Mouse (Mus musculus) layer of hippocampus, adult 18-20 months (tissue): Measurements from ENCODE around the gene Prdm11. TPM values are rescaled to one million over a fixed set of nuclear protein-coding genes. Genes with fewer than 3 reads are reported as not detected.

Source experiments
- DNase-seq, 2 experiments: peaks; one replicate each; pipeline ENCODE4 v3.0.0; 2022; ENCODE audit warnings: low spot score in 2 of 2
- total RNA-seq, 2 experiments: library from RNA; stranded (reverse); gene quantifications; 2 replicates each; pipeline ENCODE4 v1.2.3; 2021

The Prdm11 gene
- total RNA-seq, 2 experiments from 2014 or later = 22.2 to 26.0 TPM

DNA sequence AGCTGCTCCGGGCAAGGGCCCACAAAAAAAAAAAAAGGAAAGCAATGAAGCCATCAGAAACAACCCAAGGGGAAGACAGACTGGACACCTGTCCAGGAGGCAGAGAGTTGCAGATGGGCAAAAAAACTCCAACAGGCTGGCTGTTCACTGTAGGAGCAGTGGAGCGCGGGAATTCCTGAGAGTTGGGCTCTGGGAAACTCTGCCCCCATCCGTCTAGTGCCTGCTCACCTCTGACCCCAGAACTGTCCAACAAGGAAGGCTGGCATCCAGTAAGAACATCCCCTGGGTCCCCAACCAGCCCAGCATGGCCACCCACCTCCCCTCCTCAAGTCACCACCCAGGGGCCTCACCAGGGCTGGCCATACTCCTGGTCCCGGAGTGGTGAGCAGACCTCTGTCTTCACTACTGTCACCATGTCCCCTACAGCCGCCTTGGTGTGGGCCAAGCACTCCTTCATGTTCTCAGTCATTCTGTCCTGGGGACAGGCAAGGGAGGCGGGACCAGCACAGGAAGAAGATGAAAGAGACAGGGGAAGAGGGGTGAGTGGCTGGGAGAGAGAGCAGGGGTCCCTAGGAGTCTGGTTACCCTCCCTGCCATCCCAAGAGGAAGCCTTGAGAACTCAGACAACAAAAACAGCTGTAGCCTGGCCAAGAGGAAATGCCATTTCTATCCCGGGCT lies 32.4 kb downstream of the Prdm11 start:
- no peak for DNase-seq

DNA sequence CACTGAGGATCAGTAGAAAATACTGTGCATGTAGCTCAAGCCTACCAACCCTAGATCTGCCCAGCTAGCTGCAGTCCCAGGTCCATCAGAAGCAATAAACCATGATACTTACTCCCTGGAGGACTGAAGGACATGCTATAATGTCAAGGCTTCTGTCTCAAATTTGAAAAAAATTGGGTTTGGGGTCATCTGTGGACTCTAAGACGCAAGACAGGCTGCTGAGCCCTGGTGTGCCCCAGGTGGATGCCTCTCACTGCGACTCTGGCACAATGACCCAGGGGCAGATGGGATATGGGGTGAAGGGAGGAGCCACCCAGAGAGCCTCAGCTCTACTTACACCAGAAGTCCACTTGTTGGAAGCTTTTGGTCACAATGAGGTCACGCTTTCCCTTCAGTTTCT lies 33.0 kb downstream of the Prdm11 start:
- no peak for DNase-seq

DNA sequence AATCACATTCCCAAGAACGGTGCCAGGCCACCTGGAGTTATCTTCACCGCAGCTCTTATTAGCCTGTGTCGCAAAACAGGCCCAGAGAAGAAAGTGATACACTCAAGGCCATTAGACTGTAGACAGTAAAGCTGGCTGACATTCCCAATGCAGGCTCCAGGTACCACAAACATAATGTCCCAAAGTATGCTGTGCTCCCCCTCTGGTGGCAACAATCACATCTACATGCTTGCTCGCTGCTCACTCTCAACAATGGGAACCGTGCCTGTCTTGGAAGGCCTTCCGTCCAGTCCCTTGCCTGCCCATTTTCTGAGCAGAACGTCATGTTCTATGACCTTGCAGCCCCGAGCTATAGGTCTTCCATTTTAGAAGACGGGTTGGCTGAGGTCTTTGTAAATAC lies 34.0 kb downstream of the Prdm11 start:
- no peak for DNase-seq

DNA sequence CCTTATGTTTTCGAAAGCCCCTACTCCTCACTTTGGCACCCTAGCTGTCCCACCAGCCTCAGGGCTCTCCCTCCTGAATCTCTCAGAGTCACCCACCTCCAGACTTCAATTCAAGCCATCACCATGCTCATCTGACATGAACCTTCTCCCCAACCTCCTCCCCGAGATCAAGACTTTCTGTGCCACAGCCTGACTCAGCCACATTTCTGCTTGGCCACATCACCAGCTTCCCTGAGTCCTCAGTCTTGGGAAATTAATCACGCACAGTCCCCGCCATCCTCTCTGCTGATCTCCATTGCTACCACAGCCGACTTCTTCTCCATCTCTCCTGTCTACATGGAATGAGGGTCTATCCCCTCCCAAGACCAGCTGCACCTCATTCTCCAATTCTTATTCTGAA lies 34.5 kb downstream of the Prdm11 start:
- no peak for DNase-seq

DNA sequence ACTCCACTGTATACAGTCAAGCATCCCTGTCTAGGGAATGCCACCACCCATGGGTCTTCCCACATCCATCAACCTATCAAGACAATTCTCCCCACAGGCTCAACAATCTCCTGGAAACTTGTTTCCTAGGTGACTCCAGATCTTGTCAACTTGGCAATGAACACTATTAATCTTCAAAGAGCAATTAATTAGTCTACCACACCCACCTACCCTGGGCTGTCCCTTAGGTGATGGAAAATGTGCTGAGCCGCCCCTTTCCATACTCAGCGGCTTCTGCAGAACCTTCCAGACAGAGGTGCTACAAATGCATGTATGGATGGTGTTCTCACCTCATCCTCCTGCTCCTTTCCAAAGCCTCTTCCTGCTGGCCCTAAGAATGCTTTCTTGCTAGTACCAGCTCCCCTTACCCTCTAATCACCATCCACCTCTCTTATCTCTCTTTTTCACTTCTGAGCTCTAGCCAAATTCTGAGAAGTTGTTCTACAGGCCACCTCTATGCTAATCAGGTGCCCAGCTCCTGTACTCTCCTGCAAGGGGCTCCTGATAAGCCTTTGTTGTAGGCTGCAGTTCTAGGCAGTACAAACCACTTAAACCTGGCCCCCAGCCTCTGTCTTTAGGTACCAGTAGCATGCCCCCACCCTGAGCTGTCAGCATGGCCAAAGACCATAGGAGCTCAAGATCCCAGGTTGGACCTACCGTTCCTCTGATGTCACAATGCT lies 37.8 kb downstream of the Prdm11 start:
- no peak for DNase-seq

DNA sequence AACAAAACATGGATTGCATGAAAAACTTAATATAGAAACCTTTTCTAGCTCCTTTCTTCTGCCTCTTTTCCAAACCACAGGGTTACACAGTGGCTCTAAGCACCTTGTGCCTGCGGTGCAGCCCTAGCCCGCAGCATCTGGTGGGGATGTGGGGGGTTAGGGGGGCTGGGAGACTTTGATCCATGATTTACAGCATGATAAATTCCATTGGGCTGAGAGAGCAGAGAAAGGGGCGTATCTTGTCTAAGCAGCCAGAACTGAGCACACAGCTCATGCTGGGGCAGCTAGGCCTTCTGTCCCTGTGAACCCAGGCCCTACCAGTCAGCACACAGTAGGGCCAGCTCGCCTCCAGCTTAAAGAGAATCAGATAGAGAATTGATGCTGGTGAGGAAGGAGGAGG lies 40.9 kb downstream of the Prdm11 start:
- DNase-seq = no peak

DNA sequence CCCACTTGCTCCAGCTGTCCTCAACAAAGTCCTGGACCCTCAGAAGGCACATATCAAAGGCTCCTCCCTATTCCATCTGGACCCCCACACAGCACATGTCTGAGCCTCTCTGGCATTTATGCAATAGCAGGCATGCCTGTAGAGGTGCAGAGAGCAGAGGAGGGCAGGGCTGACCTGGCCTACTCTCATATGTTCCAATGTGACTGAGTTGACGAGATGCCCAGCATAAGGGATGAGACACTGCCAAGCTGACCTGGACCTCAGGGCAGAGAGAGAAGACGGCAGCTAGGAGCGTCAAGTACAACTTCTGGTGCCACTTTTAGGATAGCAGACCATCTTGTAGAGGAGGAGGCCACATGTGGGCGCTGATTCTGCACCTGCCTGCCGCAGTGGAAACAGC lies 54.0 kb downstream of the Prdm11 start:
- no peak for DNase-seq

DNA sequence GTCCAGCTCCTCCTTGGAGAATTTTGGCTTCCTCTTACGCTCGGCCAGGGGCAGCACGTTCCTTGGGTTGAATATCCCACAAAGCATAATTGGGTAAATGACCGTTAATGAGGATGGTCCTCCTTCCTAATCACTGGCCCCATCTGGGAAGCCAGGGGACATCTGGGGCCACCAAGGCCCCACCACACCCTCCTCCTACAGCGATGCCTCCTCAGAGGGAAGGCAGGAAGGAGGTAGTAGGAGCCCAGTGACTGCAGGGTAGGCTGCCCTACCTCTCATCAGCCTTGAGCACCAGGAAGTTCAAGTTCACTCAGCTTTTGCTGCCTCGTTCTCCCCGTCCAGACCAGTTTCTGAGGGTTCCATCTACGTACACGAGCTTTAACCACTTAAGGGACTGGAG lies 56.4 kb downstream of the Prdm11 start:
- DNase-seq = no peak

DNA sequence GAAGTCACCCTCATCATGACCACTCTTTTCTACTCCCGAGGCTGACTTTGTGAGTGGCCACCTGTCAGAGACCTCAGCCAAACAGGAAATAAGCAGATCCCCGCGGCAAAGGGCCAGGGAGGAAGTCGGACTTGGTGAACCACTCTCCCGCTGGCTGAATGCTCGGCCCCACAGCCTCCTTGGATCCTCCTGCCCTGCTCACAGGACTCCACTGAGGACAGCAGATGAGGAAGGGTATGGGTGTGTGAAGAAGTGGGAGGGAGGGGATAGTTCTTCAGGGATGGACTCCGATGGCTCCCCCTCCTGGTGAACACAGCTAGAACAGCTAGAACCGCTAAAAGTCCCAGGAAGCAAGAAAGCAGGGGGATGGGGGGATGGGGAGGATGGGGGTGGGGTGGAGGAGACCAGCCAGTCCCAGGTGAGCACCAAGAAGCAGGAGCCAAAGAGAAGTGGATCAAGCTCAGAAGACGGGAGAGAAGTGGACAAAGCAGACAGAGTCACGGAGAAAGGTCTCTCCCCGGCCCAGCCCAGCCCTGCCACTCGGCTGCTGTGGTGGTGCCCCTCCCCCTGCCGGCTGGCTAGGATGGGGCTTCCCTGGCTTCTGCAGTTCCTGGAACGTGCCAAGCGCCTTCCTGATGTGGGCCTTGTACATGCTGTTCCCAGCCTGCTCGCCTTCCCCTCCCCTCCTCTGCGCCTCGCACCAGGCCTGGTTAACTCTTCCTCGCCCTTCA lies 57.9 kb downstream of the Prdm11 start:
- DNase-seq = peak; percentile 25 to 60

DNA sequence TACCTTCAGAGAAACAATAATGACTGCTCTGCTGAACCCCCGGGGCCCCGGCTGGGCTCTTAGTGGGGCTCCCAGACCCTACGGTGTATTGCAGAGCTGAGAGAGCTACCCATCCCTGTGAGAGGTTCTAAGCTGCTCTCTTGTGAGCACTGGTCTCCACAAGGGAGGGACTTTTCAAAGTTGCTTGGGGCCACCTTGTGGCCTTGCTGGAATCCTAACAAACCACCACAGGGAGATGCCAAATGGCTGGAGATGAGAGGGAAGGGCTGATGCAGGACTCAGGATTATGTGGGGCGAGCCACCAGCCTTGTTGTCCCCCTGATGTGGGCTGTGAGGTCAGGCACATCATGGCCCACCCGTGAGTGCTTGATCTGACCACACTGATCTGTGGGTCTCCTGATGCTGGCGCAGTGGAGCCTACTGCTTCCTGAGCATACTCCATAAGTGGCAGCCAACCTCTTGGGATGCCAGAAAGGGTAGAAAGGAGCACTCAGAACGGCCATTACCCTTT lies 58.8 kb downstream of the Prdm11 start:
- no peak for DNase-seq

DNA sequence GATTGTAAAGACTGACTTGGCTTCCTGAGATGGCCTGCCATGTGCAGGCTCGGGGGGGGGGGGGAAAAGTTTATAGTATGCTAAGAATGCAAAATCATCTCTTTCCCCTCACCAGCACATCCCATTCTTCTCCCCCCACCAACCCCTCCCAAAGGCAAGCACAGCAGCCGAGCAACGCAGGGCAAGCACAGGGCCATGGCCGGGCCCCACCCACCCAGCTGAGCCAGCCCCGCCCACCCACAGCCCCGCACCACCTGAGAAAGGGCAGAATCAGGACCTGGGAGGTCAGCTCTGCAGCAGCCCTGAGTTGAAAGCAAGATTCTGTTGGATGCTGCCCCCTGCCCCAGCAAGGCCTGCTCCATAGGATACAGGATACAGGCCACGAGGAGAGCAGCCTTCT lies 60.4 kb downstream of the Prdm11 start:
- no peak for DNase-seq

DNA sequence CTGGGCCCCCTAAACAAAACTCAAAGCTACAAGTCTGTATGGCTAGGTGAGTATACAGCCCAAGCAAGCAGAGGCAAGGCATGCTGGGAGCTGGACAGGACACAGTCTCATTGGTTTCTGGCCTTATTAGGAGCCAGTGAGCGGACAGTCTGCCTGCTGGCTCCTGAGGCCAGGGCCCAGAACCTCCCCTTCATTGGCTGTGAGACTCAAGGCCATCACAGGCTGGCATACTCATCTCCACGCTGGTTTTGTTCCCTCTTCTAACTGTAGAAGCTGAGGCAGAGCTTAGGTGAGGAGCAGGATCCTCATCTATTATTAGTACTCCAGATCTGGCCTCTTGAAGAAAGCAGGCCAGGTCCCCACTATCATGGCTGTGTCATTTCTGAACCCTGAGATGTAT lies 60.8 kb downstream of the Prdm11 start:
- no peak for DNase-seq

DNA sequence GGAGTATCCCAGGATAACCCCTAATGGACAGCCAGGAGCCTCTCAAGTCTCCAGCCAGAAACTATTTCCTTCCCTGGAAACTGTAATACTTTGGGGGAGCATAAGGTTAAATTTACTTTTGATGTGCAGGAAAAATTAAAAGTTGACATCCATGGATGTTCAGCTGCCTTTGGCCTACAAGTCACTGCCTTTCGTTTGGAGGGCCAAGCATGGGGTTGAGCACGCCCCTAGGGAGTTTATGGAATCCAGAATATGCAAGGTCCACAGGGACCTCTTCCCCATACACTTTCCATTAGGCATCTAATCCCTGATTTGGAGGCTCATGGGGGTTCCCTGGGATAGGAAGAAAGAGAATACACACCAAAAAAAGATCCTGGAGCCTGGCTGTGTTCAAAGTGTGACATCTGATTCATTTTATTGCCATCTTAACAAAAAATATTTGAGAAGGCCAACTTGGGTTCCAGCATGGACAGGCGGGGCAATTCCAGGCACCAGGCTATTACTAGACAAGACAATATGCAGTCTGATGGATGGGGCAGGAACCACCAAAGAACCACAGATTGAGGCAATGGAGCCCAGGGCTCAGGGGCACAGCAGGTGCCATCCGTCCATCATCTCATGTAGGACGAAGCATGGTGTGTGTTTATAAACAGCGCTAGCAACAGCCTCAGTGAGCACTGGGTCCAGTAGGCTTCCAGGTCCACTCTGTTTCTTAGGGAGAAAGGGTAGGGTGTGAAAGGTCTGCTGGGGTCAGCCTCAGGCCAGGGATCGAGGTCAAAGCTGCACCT lies 61.5 kb downstream of the Prdm11 start:
- DNase-seq = no peak

DNA sequence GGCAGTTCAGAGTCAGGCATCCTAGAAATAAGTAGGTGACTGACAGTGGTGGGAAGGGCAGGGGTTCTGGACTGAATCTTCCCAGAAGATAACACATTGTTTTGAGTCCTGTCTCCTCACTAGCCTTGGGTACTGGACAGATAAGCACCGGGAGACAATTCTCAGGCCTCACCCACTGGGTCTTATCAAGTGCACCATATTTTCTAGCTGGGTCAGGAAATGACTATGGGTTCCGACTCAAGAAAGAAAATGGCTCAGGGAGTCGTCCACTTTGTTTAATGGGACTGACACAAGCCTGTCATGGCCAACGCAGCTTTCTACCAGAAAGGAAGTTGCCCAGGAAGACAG lies 62.7 kb downstream of the Prdm11 start:
- no peak for DNase-seq

DNA sequence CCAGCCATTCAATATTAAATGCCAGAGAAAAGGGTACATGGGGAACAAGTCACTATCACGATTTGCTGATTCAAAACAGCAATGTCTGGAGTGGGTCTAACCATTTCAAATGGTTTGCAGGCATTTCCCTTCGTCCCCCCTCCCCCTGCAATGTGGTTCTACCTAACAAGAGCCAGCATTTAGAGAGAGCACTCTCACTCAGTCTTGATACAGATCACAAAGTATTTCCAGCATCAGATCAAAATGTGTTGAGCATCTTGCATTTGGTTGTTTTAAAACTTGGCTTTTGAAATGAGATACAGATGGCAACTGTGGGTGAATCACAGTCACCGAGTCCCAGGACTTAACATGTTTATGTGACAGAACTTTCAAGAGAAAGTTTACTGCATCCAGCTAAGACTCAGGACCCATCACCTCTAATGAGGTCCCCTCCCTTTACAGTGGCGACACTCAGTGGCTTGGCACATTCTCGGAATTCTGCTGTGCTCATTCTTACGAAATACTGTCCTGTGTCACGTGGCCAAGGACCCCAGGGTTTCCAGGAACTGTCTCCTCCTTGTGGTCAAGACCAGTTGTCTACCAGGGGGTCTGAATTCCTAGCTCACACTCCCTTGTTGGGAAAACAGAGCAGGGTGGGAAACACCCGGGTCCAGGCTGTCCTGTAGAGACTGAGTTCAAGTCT lies 63.2 kb downstream of the Prdm11 start:
- peak in 1 of 2 experiments; percentile 69 for DNase-seq

DNA sequence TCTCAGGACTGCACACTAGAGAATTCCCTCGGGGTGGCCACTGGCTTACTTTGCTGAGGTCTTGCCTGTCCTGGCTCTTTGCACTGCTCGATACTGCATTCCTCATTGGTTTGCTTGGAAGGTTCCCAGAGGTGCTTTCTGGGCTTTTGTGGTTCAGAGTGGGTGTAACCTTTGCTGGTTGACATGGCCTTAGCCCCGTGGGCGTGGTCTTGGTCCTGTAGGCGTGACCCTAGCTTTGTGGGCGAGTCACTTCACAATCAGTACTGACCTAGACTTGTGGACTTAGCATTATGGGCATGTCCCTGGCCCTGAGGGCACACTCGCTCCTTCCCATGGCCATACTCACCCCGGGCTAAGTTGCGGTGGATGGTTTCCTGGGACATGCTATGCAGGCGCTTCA lies 65.8 kb downstream of the Prdm11 start:
- DNase-seq = no peak

DNA sequence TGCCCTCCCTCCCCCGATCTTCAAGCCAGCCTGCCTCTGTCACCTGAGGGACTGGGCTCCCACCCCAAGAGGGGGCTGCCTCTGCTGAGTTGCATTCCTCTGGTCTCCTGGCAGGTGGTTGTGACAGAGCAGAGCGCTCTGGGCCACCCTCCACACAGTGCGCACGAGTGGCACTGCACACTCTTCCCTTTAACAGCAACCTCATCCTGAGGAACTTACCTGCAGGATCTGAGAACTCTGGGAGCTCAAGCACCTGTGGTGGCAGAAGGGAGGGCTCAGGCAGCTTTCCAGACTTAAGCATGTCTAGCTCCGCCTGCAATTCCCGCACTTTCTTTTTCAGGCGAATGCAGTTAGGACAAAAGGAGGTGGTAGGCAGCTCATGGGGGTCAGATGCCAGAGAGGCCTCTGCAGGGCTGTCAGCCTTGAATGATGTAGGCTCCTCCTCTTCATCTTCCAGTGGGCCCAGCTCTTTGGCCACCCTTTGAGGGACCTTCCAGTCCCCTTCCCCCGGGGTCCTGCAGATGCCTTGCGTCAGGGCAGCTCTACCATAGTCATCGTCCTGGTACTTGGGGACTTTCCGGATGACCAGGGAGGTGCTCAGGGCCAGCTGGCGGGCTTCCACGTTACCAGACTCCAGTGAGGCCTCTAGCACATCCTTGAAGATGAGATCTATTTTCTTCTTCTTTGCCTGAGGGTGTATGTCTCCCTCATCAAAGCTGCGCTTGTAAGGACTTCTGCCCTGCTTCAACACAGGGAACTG lies 70.8 kb downstream of the Prdm11 start:
- DNase-seq = no peak

DNA sequence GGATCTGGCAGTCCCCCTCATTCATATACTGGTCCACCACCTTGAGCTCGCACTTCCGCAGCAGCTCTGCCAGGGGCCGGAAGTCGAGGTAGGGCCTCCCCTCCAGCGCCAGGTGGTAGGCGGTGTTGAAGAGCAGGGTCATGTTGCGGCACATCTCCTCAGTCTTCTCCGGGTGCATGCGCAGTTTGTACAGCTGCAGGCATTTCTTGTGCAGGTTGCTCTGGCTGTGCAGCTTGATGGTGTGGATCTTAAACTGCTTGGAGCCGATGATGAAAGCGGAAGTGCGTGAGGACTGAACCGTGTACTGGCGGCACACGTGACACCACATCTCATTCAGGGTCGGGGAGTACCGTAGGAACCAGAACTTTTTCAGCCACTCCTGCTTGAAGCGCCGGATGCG lies 72.3 kb downstream of the Prdm11 start:
- DNase-seq = no peak

DNA sequence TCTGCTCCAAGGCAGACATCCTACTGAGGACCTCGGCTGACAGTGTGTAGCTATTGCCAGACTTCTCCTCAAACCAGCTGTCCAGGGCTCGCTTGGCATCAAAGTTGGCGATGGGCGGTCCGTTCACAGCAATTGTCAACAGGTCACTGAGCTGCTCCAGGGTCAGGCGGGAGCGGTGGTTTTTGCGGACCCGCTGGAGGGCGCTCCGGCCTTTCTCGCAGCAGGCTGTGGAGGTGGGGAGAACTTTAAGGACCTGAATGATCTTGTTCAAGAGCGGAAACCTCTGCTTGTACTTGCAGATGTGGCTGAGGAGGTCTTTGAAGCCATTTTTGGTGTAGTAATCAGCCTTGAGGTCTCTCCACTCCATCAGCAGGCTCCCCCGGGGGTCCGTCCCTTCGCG lies 73.9 kb downstream of the Prdm11 start:
- DNase-seq = no peak

DNA sequence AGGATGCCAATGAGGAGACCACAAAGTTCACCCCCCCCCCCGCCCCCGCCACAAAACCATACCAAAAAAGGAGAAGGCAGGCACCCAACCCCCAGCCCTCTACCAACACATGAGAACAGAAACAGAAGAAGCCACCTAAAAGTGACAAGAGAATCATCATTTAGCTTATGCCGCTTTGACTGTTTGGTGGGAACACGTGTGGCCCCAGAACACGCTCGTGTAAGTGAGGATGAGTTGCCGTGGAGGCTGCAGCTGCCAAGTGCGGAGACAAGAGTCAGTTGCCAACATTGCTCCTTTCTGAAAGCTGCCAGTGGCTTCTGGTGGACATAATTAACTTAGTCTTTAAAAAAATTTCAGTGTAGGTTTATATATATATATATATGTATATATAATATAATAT lies 74.4 kb downstream of the Prdm11 start:
- DNase-seq = no peak
